Mouse (Mus musculus) gastrocnemius, adult 18-20 months (tissue): ENCODE measurements around the gene Zfp212. TPM values are rescaled to one million over a fixed set of nuclear protein-coding genes. Genes with fewer than 3 reads are reported as not detected.

Experiments used
- DNase-seq: peaks from one replicate; pipeline ENCODE4 v3.0.0; 2021; ENCODE audit warnings: low spot score
- long read RNA-seq, 2 experiments: library from polyadenylated mRNA; stranded (forward); transcript quantifications; one replicate each; pipeline ENCODE4 v2.0.0; 2021
- total RNA-seq, 2 experiments: library from RNA; stranded (reverse); gene quantifications; 2 replicates each; pipeline ENCODE4 v1.2.3; 2021

Zfp212 gene
- 1 to 10 TPM; 7.9 to 9.3 TPM for total RNA-seq
- long read RNA-seq, experiment 1, transcript Zfp212-201 (5 exons, 2,801 nt) = major isoform, 8 of 13 reads
- long read RNA-seq, experiment 1, partial matches to known transcripts = 0 of 13 reads
- long read RNA-seq, experiment 1, other reads (novel, unspliced or antisense) = 5 of 13 reads
- long read RNA-seq, experiment 2, transcript Zfp212-201 (5 exons, 2,801 nt) = major isoform, 13 of 18 reads
- long read RNA-seq, experiment 2, partial matches to known transcripts = 1 of 18 reads
- long read RNA-seq, experiment 2, other reads (novel, unspliced or antisense) = 4 of 18 reads

DNA sequence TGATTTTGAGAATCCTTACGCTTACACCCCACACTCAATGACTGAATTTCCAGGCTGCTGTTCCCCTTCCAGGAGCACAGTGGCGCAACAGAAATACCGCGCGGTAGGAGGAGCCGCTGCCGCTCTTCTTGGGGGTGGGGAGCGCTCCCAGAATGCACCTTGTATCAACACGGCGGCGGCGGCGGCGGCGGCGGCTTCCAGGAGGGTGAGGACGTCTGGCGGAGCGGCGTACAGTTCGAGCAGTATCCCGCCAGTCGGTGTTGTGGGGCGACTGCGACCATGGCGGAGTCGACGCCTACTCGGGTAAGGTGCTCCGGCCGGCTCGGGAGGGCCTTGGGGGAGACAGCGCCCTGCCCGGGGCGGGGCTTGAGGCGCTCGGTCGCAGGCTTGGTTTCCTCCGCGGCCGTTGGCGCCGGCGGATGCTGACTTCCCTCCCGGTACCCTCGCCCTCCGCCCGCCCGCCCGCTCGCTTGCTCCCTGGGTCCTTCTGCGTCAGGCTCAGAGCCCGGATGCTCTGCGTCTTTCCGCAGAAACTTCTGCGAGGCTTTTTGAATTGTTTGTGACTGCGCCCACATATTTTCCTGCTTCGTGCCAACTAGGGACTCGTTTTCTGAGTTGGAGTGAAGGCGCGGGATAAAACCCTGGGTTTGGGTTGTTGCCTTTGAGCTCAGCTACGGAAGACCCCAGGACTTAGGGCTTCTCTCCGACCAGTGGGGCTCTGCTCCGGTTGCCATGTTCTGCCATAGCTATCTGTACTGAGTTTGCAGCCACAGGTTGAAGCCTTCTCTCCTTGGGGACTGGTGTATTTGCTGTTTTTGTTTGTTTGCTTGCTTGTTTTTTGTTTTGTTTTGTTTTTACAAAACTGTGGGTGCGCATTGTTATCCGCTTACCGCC is at the start of gene Zfp212:
TSS of gene Zfp212 (plus strand) at position 30 of the 894 bp plus-strand sequence.
- peak; percentile 83 for DNase-seq

DNA sequence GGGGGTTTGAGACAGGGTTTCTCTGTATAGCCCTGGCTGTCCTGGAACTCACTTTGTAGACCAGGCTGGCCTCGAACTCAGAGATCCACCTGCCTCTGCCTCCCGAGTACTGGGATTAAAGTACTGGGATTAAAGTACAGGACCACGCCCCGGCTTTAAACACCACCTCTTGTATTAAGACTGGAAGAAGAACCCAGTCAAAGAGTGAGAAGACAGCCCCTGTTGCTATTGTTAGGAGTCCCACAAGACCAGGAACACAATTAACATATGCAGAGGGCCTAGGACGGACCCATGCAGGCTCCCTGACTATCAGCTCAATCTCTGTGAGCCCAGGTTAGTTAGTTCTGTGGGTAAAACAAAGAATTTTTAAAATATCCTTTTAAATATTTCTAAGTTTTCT is 48.0 kb upstream of the Zfp212 start:
- DNase-seq = no peak

- no peak for DNase-seq
Observed at GRCm38 (mm10) chr6:47877058-47877457, 43.2 kb upstream of the Zfp212 start, which contains the start of gene Zfp282. TSS of gene Zfp282 (plus strand) at chr6:47877204.

GRCm38 (mm10) chr6:47877461-47878132 is 42.7 kb upstream of the Zfp212 start:
- peak; percentile 91 for DNase-seq

DNA sequence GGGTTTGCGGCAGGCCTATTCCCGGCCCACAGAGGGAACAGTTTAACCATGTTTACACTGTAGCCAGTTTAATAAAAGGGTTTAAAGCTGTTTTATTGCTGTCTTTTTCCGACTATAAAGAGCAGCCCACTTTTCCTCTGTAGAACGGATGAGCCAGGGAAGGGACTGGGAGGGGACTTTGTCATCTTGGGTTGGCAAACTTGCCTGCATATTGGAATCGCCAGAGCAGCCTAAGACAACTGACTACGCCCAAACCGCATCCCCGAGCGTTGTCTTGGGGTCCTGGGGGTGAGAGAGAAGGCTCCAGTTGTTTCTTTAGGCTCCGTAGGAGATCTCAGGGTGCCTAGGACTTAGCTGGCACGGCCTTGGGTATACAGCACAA is 42.2 kb upstream of the Zfp212 start:
- DNase-seq = no peak

DNA sequence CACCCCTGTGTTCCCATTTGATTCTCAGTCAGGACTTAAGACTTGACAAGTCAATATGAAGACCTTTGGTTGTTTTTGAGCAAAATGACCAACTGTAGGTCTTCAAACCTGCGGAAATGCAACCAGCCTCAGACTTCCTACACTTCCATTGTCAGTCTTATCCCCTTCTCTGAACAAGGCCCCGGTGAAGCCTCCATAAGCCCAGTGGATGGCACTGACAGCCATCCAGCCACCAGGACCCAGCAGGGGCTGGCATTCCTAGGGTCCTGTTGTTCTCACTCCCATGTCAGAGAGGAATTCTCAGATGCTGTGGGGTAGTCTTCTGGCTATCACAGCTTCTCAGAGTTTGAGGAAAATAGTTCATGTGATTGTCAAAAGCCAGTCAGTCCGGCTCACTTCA is 41.7 kb upstream of the Zfp212 start:
- no peak for DNase-seq

DNA sequence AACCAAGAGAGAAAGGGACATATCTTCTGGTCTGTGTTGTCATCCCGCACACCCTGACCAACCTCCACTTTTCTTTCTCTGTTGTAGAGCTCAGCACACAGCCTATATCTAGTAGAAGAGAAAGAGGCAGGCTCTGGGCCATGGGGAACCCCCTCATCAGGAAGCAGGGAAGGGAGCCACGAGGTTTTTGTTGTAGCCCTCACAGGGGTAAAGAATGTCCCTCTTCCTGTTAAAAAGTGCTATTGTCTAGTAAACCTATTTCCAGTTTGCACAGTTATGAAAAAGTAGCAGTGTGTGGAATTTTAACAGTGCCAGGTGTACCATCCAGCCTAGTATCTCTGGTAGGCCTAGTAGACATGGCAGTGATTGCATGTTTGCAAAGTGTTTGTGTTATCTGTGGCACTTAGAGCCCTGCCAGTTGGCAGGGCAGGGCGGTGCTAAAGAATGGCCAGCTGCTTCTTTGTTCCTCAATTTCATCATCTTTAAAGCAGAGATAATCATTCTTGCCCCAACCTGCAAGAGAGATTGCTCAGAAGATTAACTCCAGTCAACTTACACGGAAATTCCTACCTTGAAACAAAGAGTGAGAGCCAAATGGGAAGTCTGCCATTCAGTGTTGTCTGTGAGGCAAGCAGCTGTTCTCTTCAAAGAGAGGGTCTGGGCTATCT is 41.1 kb upstream of the Zfp212 start:
- DNase-seq = no peak

GRCm38 (mm10) chr6:47880166-47880565 is 40.1 kb upstream of the Zfp212 start:
- DNase-seq = no peak

DNA sequence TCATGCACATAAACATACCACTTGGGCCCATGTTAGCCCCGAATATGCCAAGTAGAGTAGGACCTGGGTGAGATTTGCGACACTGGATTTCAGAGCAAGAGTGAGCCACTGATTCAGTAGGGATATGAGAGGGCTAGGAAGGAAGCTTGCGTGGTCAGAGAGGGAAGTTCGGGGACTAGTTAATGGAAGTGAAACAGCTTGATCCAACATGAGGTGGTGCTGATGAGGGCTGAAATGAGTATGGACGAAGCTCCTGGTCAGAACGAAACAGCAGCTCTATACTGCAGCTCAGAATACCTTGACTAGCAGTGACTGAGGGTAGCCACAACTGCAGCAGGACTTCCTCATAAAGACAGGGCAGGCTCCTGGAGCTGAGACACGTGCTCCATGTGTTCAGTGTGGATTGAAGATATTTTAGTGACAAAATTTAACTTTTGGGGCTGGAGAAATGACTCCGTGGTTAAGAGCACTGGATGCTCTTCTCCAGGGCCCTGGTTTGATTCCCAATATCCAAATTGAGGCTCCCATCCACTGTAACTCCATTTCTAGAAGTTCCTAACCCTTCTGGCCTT is 31.4 kb upstream of the Zfp212 start:
- DNase-seq = no peak

DNA sequence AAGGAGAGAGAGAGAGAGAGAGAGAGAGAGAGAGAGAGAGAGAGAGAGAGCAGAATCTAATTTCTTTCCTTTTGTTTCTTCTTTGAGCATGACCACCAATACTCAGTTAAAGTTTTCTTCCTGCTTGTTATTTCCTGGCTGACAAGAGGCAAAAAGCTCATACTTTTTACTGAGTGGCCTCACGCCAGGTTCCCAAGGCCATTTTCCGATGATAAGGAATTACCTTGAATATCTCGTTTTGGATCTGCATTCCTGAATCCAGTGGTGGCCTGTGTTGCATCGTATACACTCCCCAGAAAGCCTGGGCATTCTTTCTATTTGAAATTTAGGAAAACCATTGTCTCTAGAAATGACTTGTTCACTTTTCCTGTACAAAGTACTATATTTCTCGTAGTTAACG is 20.9 kb upstream of the Zfp212 start:
- DNase-seq = no peak

DNA sequence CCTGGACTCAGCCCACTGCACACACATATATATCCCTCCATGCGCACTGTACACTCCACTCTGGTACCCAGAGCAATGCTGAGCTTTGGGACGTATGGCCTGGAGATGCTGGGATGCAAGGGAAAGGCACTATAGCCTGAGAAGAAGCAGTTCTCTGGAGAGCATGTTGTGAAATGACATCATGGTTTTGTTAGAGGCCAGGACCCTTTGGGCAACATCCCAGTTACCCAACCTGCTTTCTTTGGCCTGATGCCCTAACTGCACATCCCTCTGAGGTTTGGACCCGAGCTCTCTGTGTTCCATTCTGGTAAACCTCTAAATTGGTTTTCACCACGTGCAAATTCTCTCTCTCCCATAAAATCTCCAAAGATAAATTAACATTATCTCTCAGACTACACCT is 16.7 kb upstream of the Zfp212 start:
- DNase-seq = peak; percentile 43

DNA sequence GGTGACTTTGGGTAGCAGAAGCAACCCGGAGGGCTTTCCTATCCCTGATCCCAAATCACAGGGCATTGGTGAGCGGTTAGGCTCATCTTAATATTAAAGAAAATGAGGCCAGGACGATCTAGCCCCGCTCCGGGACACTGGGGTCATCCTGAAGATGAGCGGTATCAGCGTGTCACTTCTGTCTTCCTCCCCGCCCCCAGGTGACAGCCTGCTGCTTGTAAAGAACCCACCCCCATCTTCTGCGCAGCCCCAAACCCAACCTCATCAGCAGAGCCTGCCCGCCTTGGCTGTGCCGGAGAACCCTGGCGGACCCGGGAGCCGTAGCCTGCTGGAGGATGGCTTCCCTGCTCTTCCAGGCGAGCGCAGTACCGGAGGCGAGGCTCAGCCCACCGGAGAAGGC is 15.9 kb upstream of the Zfp212 start:
- no peak for DNase-seq

GRCm38 (mm10) chr6:47904917-47905695 is 15.2 kb upstream of the Zfp212 start:
- DNase-seq = no peak

- no peak for DNase-seq
Observed at GRCm38 (mm10) chr6:47906326-47906725, 13.9 kb upstream of the Zfp212 start.

- DNase-seq = no peak
Observed at GRCm38 (mm10) chr6:47909007-47909406, 11.3 kb upstream of the Zfp212 start.

DNA sequence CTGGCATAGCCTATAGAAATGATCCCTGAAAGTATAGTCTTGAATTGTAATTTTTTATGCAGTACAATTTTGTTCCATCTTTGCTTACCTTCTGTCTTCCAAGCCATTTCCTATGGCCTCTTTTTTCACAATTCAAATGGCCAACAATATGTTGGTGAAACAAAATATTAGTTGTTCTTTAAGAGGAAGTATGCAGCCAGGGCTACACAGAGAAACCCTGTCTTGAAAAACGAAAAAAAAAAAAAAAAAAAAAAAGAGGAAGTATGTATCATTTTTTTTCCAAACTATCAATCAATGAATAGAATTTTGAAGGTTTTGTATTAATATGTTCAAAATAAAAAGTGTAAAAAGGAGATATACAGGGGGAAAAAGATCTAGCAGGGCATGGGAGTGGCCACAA is 8.6 kb upstream of the Zfp212 start:
- no peak for DNase-seq

- no peak for DNase-seq
Observed at GRCm38 (mm10) chr6:47912991-47913390, 7.3 kb upstream of the Zfp212 start.

DNA sequence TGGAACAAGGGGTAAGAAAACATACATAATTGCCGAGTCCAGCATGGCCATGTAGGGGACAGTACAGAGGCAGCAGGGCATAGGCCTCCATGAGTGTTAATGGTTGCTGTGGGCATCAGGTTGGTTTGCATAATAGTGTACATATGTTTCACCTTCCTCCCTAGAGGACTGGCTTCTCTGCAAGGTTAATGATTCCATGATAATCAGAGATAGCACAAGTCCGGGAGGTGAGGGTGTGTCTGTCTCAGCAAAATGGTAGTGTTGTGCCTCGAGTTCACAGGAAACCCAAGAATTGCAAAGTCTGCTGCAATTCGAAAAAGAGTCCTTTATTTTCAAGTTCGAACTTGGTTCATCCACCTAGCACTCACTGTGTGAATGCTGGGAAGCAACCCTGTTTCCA is 3.2 kb upstream of the Zfp212 start:
- no peak for DNase-seq

DNA sequence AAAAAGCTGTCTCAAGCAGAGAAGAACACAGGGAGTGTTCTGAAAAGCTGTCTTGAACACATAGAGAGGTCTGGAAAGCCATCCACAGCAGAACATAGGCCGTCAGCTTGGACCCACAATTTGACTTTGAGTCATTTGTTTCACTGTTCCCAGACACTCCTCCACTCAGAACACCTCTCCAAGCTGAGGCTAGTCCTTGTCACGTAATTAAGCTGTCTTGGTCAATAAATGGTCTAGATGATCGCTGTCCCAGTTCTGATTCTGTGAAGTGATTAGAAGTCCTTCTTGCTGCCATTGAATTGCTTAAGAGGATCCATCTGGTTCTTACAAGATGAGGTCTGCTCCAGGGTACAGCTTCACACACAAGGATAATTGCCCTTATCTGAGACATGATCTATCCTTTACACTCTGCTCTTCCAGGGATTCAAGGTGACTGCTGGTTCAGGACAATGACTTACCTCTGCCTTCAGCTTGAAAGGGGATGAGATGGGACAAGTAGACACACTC is 1.5 kb upstream of the Zfp212 start:
- no peak for DNase-seq
